Mouse (Mus musculus) liver, embryonic 14.5 days (tissue): ENCODE measurements around the gene Olah. TPM values are rescaled to one million over a fixed set of nuclear protein-coding genes. Genes with fewer than 3 reads are reported as not detected.

Experiments used
- ATAC-seq: fragments of 200-750 bp; cut with Nextera tagmentation; 2 replicates; pipeline ENCODE4 v1.8.0; 2017; ENCODE audit warnings: moderate number of reproducible peaks, mild to moderate bottlenecking, moderate library complexity; ENCODE audit not compliant: insufficient read depth
- DNase-seq, 3 experiments: peaks; one replicate each; pipeline ENCODE4 v3.0.0-alpha.2; 2012 to 2013; ENCODE audit warnings: low read depth in 3 of 3, low spot score in 3 of 3
- H3K27ac ChIP-seq: fragments of 300-500 bp; sonication (generic); 2 replicates; pipeline ENCODE4 v1.5.1; 2014; ENCODE audit warnings: moderate library complexity, mild to moderate bottlenecking, control low read depth, inconsistent platforms
- H3K27me3 ChIP-seq: fragments of 300-500 bp; sonication (generic); 2 replicates; pipeline ENCODE4 v1.6.1; 2014; ENCODE audit warnings: mild to moderate bottlenecking, low read length, moderate library complexity; ENCODE audit not compliant: control insufficient read depth, insufficient read depth
- H3K36me3 ChIP-seq: fragments of 300-500 bp; sonication (generic); replicated peaks from 2 replicates; pipeline ENCODE4 v1.6.1; 2014; ENCODE audit warnings: low read depth; ENCODE audit not compliant: control insufficient read depth, insufficient read depth
- H3K4me1 ChIP-seq, 2 experiments: fragments of 200-500 bp in 1 of 2; fragments of 300-500 bp in 1 of 2; sonication (generic) in 1 of 2; replicated peaks; 2 replicates each; pipeline ENCODE4 v1.6.1; 2012 to 2014; ENCODE audit warnings: antibody characterized with exemption in 1 of 2, inconsistent platforms in 1 of 2, low read length in 1 of 2; ENCODE audit not compliant: control insufficient read depth in 2 of 2, insufficient read depth in 2 of 2
- H3K4me2 ChIP-seq: fragments of 300-500 bp; sonication (generic); 2 replicates; pipeline ENCODE4 v1.6.1; 2014; ENCODE audit warnings: low read depth, mild to moderate bottlenecking, control low read depth, moderate library complexity
- H3K4me3 ChIP-seq, 2 experiments: fragments of 200-500 bp in 1 of 2; fragments of 300-500 bp in 1 of 2; sonication (generic) in 1 of 2; 2 replicates each; pipeline ENCODE4 v1.5.1; 2012 to 2014; ENCODE audit warnings: low read depth in 2 of 2, low read length in 2 of 2, mild to moderate bottlenecking in 2 of 2, control low read depth in 1 of 2, inconsistent platforms in 1 of 2, moderate library complexity in 1 of 2; ENCODE audit not compliant: insufficient read depth in 1 of 2
- H3K9ac ChIP-seq: fragments of 300-500 bp; sonication (generic); replicated peaks from 2 replicates; pipeline ENCODE4 v1.6.1; 2014; ENCODE audit warnings: mild to moderate bottlenecking, control low read depth, moderate library complexity
- H3K9me3 ChIP-seq: fragments of 300-500 bp; sonication (generic); 2 replicates; pipeline ENCODE4 v1.6.1; 2016; ENCODE audit warnings: low read length, mixed read lengths; ENCODE audit not compliant: control insufficient read depth
- CTCF ChIP-seq: IDR thresholded peaks from 2 replicates; pipeline ENCODE4 v1.5.1; 2016; ENCODE audit warnings: antibody characterized with exemption, low read depth, control low read depth
- EP300 ChIP-seq: IDR thresholded peaks from 2 replicates; pipeline ENCODE4 v1.6.1; 2016; ENCODE audit warnings: antibody characterized with exemption, low read depth
- WGBS: fragments of 180-500 bp; shearing (Covaris S2); extraction: QIAGEN DNeasy Blood & Tissue Kit; methylation state at CpG from one replicate; pipeline ENCODE4 v1.1.7; 2014; ENCODE audit not compliant: insufficient replicate concordance; 5-methylcytosine and 5-hydroxymethylcytosine counted together
- polyA plus RNA-seq, 2 experiments: library from polyadenylated mRNA; depleted of rRNA in 1 of 2; stranded (reverse) in 1 of 2; unstranded in 1 of 2; fragments of >200 nt; fragmentation: Nextera tagmentation in 1 of 2; extraction: Ambion mirVana in 1 of 2; gene quantifications; 2 replicates each; pipeline versions ENCODE4 v1.2.1 to v1.2.3; 2012 to 2014

The Olah gene
- polyA plus RNA-seq, 2 experiments = not detected

DNA sequence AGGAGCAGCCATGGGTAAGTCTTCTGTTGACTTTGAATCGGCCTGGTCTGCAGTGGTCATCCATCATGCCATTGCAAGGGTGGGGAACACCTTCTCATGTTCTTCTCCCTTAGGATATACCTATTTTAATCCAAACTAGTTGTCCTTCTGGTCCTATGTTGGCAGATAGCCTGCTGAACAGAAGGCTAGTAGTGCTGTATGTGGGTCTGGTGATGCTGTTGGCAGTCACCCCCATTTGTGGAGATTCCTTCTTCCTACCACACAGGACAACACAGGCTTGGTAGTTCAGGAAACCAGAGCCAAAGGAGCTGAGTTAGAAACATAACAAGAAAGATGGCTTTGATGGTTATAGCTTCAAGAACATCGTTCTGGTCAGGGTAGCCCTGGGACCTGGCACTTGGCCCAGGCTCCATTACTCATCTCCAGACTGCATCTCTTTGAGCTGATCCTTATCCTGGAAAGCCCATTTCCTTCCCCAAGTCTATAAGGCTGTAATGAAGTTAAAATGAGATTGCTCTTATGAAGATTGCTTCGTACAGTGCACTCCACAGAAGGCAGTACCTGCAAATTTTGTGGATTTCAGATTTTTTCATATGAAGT, 91.5 kb downstream of the Olah start:
- no peak for TF ChIP-seq CTCF
- H3K36me3 ChIP-seq = peaks cover 6% of the 10 kb centered on the region
- no peaks in the 10 kb centered on the region for H3K4me1 ChIP-seq
- no peaks in the 10 kb centered on the region for H3K9me3 ChIP-seq
- ATAC-seq (no peak), DNase-seq (no peak)
- H3K27ac ChIP-seq = no peak overlapping the region
- 61% methylated on average over 3 of the region's 3 CpGs for WGBS
- no peak overlapping the region for H3K4me2 ChIP-seq
- H3K9ac ChIP-seq = no peak overlapping the region
- no peak overlapping the region for H3K4me3 ChIP-seq
- no peaks in the 10 kb centered on the region for H3K27me3 ChIP-seq

DNA sequence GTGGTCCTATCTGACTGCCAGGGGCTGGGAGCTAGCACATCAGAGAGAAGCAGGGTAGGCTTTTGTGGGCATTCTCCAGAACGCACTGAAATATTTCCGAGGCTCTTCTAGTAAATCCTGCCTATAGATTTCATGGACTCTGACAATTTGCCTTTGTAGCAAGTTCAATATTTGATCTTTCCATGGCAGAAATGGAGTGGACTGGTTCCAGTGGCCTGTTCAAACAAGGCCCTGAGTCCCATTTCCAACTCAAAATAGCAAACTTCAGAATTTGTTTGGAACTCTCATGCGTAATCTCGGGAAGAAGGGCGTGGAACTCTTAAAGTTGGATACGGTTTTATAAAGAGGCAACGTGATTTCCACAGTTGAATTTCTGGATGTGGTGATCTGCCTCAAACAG, 101.2 kb downstream of the Olah start:
- no peaks in the 10 kb centered on the region for H3K9me3 ChIP-seq
- H3K9ac ChIP-seq = no peak overlapping the region
- TF ChIP-seq EP300 (no peak), CTCF (no peak)
- ATAC-seq (no peak), DNase-seq (no peak)
- no peaks in the 10 kb centered on the region for H3K36me3 ChIP-seq
- no peaks in the 10 kb centered on the region for H3K27me3 ChIP-seq
- 68% methylated on average over 7 of the region's 7 CpGs for WGBS
- no peak overlapping the region for H3K4me3 ChIP-seq
- no peak overlapping the region for H3K4me2 ChIP-seq
- H3K4me1 ChIP-seq = no peaks in the 10 kb centered on the region; a peak in 2 of 4 replicates
- H3K27ac ChIP-seq = no peak overlapping the region

DNA sequence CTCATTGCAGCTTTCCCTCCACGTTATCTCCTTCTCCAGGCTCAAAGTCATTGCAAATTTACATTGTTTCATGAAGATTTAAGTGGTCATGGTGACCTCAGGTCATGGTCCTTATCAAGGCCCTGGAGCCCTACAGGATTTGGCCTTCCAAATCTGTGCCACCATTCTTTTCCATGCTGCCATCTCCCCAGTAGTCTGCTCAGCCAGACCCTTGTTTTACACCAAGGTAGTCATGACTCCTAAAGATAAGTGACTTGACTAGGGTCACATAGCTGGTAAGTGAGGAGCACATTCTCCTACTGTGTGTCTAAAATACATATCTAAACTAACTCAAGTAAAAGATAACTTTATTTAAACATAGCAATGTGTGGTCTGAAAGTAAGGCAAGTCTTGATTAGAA, 104.8 kb downstream of the Olah start:
- 56% methylated on average over 1 of the region's 1 CpGs for WGBS
- TF ChIP-seq CTCF = no peak
- TF ChIP-seq EP300 = no peak
- H3K9ac ChIP-seq = no peak overlapping the region
- ATAC-seq (no peak), DNase-seq (no peak)
- no peaks in the 10 kb centered on the region for H3K27me3 ChIP-seq
- H3K4me1 ChIP-seq = no peaks in the 10 kb centered on the region; a peak in 2 of 4 replicates
- H3K4me3 ChIP-seq = no peak overlapping the region
- H3K27ac ChIP-seq = no peak overlapping the region
- no peaks in the 10 kb centered on the region for H3K36me3 ChIP-seq
- no peaks in the 10 kb centered on the region for H3K9me3 ChIP-seq
- no peak overlapping the region for H3K4me2 ChIP-seq

Other genes with a start within 250 kb of the Olah start
- gene Nmt2, start 113.0 kb downstream of the Olah start, polyA plus RNA-seq (2012; rRNA removed) = 3.3 and 4.9 TPM in 2 replicates
- 13.5 and 14.1 TPM in 2 replicates for gene Nmt2, start 113.0 kb downstream of the Olah start, polyA plus RNA-seq (2014; fragmentation: Nextera tagmentation; extraction: Ambion mirVana)
- gene Rpp38, start 64.6 kb downstream of the Olah start, polyA plus RNA-seq (2012; rRNA removed) = 6.2 and 9.9 TPM in 2 replicates
- 13.2 and 14.4 TPM in 2 replicates for gene Rpp38, start 64.6 kb downstream of the Olah start, polyA plus RNA-seq (2014; fragmentation: Nextera tagmentation; extraction: Ambion mirVana)
- 0.33 and 0.36 TPM in 2 replicates for gene Acbd7, start 61.0 kb downstream of the Olah start, polyA plus RNA-seq (2012; rRNA removed)
- gene Acbd7, start 61.0 kb downstream of the Olah start, polyA plus RNA-seq (2014; fragmentation: Nextera tagmentation; extraction: Ambion mirVana) = 0.48 and 1.0 TPM in 2 replicates
- not detected in 2 replicates for gene Meig1, start 25.4 kb upstream of the Olah start, polyA plus RNA-seq (2012; rRNA removed)
- gene Meig1, start 25.4 kb upstream of the Olah start, polyA plus RNA-seq (2014; fragmentation: Nextera tagmentation; extraction: Ambion mirVana) = not detected in 2 replicates
- gene Dclre1c, start 26.9 kb upstream of the Olah start, polyA plus RNA-seq (2012; rRNA removed) = 3.8 and 4.6 TPM in 2 replicates
- 3.0 and 4.5 TPM in 2 replicates for gene Dclre1c, start 26.9 kb upstream of the Olah start, polyA plus RNA-seq (2014; fragmentation: Nextera tagmentation; extraction: Ambion mirVana)
- 2.4 and 4.1 TPM in 2 replicates for gene Suv39h2, start 77.8 kb upstream of the Olah start, polyA plus RNA-seq (2012; rRNA removed)
- 7.4 and 7.8 TPM in 2 replicates for gene Suv39h2, start 77.8 kb upstream of the Olah start, polyA plus RNA-seq (2014; fragmentation: Nextera tagmentation; extraction: Ambion mirVana)
- 0.96 and 1.2 TPM in 2 replicates for gene Gm45902, start 115.6 kb upstream of the Olah start, polyA plus RNA-seq (2012; rRNA removed)
- gene Gm45902, start 115.6 kb upstream of the Olah start, polyA plus RNA-seq (2014; fragmentation: Nextera tagmentation; extraction: Ambion mirVana) = 1.5 and 1.9 TPM in 2 replicates
- 32.3 and 50.8 TPM in 2 replicates for gene Hspa14, start 115.6 kb upstream of the Olah start, polyA plus RNA-seq (2012; rRNA removed)
- gene Hspa14, start 115.6 kb upstream of the Olah start, polyA plus RNA-seq (2014; fragmentation: Nextera tagmentation; extraction: Ambion mirVana) = 74.0 and 83.8 TPM in 2 replicates
- gene Cdnf, start 115.8 kb upstream of the Olah start, polyA plus RNA-seq (2012; rRNA removed) = 0.17 and 0.33 TPM in 2 replicates
- gene Cdnf, start 115.8 kb upstream of the Olah start, polyA plus RNA-seq (2014; fragmentation: Nextera tagmentation; extraction: Ambion mirVana) = 0.08 TPM in 1 of 2 replicates, not detected in the other
- 9.8 and 10.3 TPM in 2 replicates for gene Fam107b, start 173.3 kb upstream of the Olah start, polyA plus RNA-seq (2012; rRNA removed)
- 20.8 and 21.4 TPM in 2 replicates for gene Fam107b, start 173.3 kb upstream of the Olah start, polyA plus RNA-seq (2014; fragmentation: Nextera tagmentation; extraction: Ambion mirVana)